Mouse (Mus musculus): ENCODE data around the gene 1700034J05Rik. TPM values are rescaled to one million over a fixed set of nuclear protein-coding genes. Genes with fewer than 3 reads are reported as not detected.

Gene 1700034J05Rik
- 0.02 TPM for polyA plus RNA-seq (2012; fragmentation: generic; extraction: Trizol)

DNA sequence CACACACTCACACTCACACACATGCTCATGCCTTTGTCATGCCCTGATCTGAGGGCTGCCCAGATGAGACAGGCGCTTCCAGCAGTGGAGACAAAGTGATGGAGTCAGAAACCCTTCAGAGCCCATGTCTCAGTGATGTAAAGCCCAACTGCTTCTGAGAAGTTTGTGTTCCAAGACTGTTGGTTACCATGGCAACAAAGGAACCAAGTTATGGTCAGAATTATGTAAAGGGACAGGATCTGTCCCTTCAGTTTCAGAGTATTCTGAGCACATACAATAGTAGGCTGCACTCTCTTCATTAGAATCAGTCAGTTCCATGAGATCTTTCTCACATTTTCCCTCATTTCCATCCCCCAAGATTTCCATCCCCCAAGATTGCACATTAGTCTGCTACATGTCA is at the start of gene 1700034J05Rik:
TSS of gene 1700034J05Rik (minus strand) at position 165 of the 400 bp plus-strand sequence.
- Histone ChIP-seq H3K36me3 (ENCODE audit: control insufficient read depth, insufficient read depth) (no peaks in the 10 kb centered on the region), H3K27me3 (ENCODE audit: control insufficient read depth, insufficient read depth, insufficient read length) (no peaks in the 10 kb centered on the region), H3K4me2 (ENCODE audit: low read depth) (peak within 1 kb of the TSS; percentile 36), H3K4me3 (no peak within 1 kb of the TSS), H3K79me2 (ENCODE audit: control insufficient read depth, insufficient read depth) (peaks cover 82% of the 10 kb centered on the region), H3ac (ENCODE audit: control insufficient read depth, insufficient read length) (no peak within 1 kb of the TSS)
- no peak for TF ChIP-seq MYOG (IDR thresholded peaks at IDR 0.05; ENCODE audit: control insufficient read depth in 1 of 3, insufficient read depth in 1 of 3, insufficient read length in 2 of 3, low read depth in 2 of 3)
- no peak for TF ChIP-seq POLR2A (IDR thresholded peaks at IDR 0.05; ENCODE audit: insufficient read length, low read depth)
- TF ChIP-seq USF1 (IDR thresholded peaks at IDR 0.05; ENCODE audit: low read depth), result no peak
- TF ChIP-seq MAX (IDR thresholded peaks at IDR 0.05; ENCODE audit: low read depth), result no peak
- no peak for TF ChIP-seq REST (IDR thresholded peaks at IDR 0.05; ENCODE audit: insufficient read depth, insufficient read length)
- no peak for TF ChIP-seq E2F4 (IDR thresholded peaks at IDR 0.05; ENCODE audit: insufficient read depth)
- no peak for TF ChIP-seq POLR2AphosphoS2 (IDR thresholded peaks at IDR 0.05; ENCODE audit: insufficient read length, low read depth)
- no peak for TF ChIP-seq SRF (IDR thresholded peaks at IDR 0.05; ENCODE audit: control insufficient read depth, insufficient read length, low read depth)
- TF ChIP-seq TCF12 (IDR thresholded peaks at IDR 0.05; ENCODE audit: insufficient read depth, poor library complexity, severe bottlenecking), result no peak
- no peak for TF ChIP-seq CEBPB (IDR thresholded peaks at IDR 0.05; ENCODE audit: insufficient read depth, poor library complexity, severe bottlenecking)
- no peak for TF ChIP-seq MYOD1 (IDR thresholded peaks at IDR 0.05; ENCODE audit: control insufficient read depth in 1 of 3, insufficient read length in 2 of 3, low read depth in 2 of 3)
- TF ChIP-seq TCF3 (IDR thresholded peaks at IDR 0.05; ENCODE audit: insufficient read length, low read depth), result no peak

DNA sequence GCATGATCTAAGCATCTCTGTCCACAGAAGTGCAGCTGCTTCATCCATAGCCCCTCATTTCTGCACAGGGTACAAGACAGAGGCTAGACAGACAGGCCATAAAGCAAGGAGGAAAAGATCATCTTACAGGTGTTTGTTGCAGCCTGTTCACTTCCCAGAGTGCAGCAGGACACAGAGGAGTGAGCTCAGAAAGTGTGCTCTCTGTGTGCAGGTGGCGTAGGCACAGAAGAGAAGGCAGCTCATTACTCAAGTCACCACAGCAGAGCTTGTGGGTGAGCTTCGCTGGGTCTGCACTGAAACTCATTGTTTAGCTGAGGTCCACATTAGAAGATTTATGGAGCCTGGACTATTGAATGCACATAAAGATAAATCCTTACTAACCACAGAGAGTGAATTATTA is 45.5 kb upstream of the 1700034J05Rik start:
- peaks cover 88% of the 10 kb centered on the region for H3K36me3 ChIP-seq (ENCODE audit: control insufficient read depth, insufficient read depth)
- H3K4me3 ChIP-seq, result no peak overlapping the region
- no peak for TF ChIP-seq SRF (IDR thresholded peaks at IDR 0.05; ENCODE audit: control insufficient read depth, insufficient read length, low read depth)
- no peak for TF ChIP-seq POLR2A (IDR thresholded peaks at IDR 0.05; ENCODE audit: insufficient read length, low read depth)
- no peak for TF ChIP-seq MAX (IDR thresholded peaks at IDR 0.05; ENCODE audit: low read depth)
- no peak for TF ChIP-seq POLR2AphosphoS2 (IDR thresholded peaks at IDR 0.05; ENCODE audit: insufficient read length, low read depth)
- TF ChIP-seq E2F4 (IDR thresholded peaks at IDR 0.05; ENCODE audit: insufficient read depth), result no peak
- no peak for TF ChIP-seq MYOD1 (IDR thresholded peaks at IDR 0.05; ENCODE audit: control insufficient read depth in 1 of 3, insufficient read length in 2 of 3, low read depth in 2 of 3)
- no peak for TF ChIP-seq TCF3 (IDR thresholded peaks at IDR 0.05; ENCODE audit: insufficient read length, low read depth)
- no peak for TF ChIP-seq USF1 (IDR thresholded peaks at IDR 0.05; ENCODE audit: low read depth)
- TF ChIP-seq REST (IDR thresholded peaks at IDR 0.05; ENCODE audit: insufficient read depth, insufficient read length), result no peak
- no peak for TF ChIP-seq CEBPB (IDR thresholded peaks at IDR 0.05; ENCODE audit: insufficient read depth, poor library complexity, severe bottlenecking)
- no peak for TF ChIP-seq TCF12 (IDR thresholded peaks at IDR 0.05; ENCODE audit: insufficient read depth, poor library complexity, severe bottlenecking)
- TF ChIP-seq MYOG (IDR thresholded peaks at IDR 0.05; ENCODE audit: control insufficient read depth in 1 of 3, insufficient read depth in 1 of 3, insufficient read length in 2 of 3, low read depth in 2 of 3), result no peak

DNA sequence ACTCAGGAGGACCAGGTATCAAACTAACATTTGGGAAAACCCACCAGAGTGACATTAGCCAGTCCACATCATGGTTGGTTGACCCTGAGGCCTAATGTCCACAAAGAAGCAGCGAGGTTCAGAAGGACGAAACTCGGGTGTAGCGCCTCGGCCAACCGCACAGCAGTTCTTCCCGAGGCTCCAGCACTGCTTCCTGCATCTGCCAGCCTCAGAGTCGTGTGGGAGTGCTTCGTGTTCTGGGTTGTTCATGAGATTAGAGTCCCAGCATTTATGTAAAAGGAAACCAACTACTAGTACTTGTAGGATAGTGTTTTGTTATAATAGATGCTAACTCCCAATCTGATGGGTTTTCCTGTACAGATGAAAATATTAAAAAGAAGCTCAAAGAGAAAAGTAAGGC is 45.1 kb upstream of the 1700034J05Rik start:
- H3K27me3 ChIP-seq (ENCODE audit: control insufficient read depth, insufficient read depth, insufficient read length), result no peaks in the 10 kb centered on the region
- H3K4me2 ChIP-seq (ENCODE audit: low read depth), result no peak overlapping the region
- peaks cover 93% of the 10 kb centered on the region for H3K36me3 ChIP-seq (ENCODE audit: control insufficient read depth, insufficient read depth)
- no peak overlapping the region for H3ac ChIP-seq (ENCODE audit: control insufficient read depth, insufficient read length)
- H3K79me2 ChIP-seq (ENCODE audit: control insufficient read depth, insufficient read depth), result no peaks in the 10 kb centered on the region
- no peak overlapping the region for H3K4me3 ChIP-seq
- TF ChIP-seq TCF3 (IDR thresholded peaks at IDR 0.05; ENCODE audit: insufficient read length, low read depth) (no peak), SRF (IDR thresholded peaks at IDR 0.05; ENCODE audit: control insufficient read depth, insufficient read length, low read depth) (no peak), MAX (IDR thresholded peaks at IDR 0.05; ENCODE audit: low read depth) (no peak), MYOD1 (IDR thresholded peaks at IDR 0.05; ENCODE audit: control insufficient read depth in 1 of 3, insufficient read length in 2 of 3, low read depth in 2 of 3) (no peak), TCF12 (IDR thresholded peaks at IDR 0.05; ENCODE audit: insufficient read depth, poor library complexity, severe bottlenecking) (no peak), POLR2AphosphoS2 (IDR thresholded peaks at IDR 0.05; ENCODE audit: insufficient read length, low read depth) (no peak), MYOG (IDR thresholded peaks at IDR 0.05; ENCODE audit: control insufficient read depth in 1 of 3, insufficient read depth in 1 of 3, insufficient read length in 2 of 3, low read depth in 2 of 3) (no peak), REST (IDR thresholded peaks at IDR 0.05; ENCODE audit: insufficient read depth, insufficient read length) (no peak), USF1 (IDR thresholded peaks at IDR 0.05; ENCODE audit: low read depth) (no peak), CEBPB (IDR thresholded peaks at IDR 0.05; ENCODE audit: insufficient read depth, poor library complexity, severe bottlenecking) (no peak), E2F4 (IDR thresholded peaks at IDR 0.05; ENCODE audit: insufficient read depth) (no peak), POLR2A (IDR thresholded peaks at IDR 0.05; ENCODE audit: insufficient read length, low read depth) (no peak)

More for the DNA sequence above, 45.5 kb upstream of the 1700034J05Rik start:
- no peaks in the 10 kb centered on the region for H3K79me2 ChIP-seq (ENCODE audit: control insufficient read depth, insufficient read depth)
- no peak overlapping the region for H3K4me2 ChIP-seq (ENCODE audit: low read depth)
- H3K27me3 ChIP-seq (ENCODE audit: control insufficient read depth, insufficient read depth, insufficient read length), result no peaks in the 10 kb centered on the region
- no peak overlapping the region for H3ac ChIP-seq (ENCODE audit: control insufficient read depth, insufficient read length)

DNA sequence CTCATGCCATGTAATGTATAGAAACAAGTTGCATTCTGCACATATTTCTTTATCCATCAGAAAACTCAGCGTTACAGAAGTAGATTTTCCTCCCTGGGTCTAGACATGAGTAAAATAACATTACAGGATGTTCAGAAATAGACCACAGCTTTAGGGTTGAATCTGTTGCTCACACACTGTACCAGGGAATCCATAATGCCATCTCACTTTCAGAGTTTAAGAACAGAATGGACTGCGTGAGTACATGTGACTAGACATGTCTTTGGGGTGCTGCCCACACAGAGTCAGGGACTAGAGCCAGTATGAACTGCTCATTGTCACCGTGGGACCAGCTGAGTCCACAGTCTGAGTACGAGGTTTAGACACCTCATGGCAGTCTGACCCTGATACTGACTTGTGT is 44.5 kb upstream of the 1700034J05Rik start:
- H3K36me3 ChIP-seq (ENCODE audit: control insufficient read depth, insufficient read depth), result peaks cover 94% of the 10 kb centered on the region
- H3ac ChIP-seq (ENCODE audit: control insufficient read depth, insufficient read length), result no peak overlapping the region
- H3K4me3 ChIP-seq, result no peak overlapping the region
- TF ChIP-seq MAX (IDR thresholded peaks at IDR 0.05; ENCODE audit: low read depth) (no peak), POLR2AphosphoS2 (IDR thresholded peaks at IDR 0.05; ENCODE audit: insufficient read length, low read depth) (no peak), SRF (IDR thresholded peaks at IDR 0.05; ENCODE audit: control insufficient read depth, insufficient read length, low read depth) (no peak), E2F4 (IDR thresholded peaks at IDR 0.05; ENCODE audit: insufficient read depth) (no peak), MYOG (IDR thresholded peaks at IDR 0.05; ENCODE audit: control insufficient read depth in 1 of 3, insufficient read depth in 1 of 3, insufficient read length in 2 of 3, low read depth in 2 of 3) (no peak)
- no peaks in the 10 kb centered on the region for H3K79me2 ChIP-seq (ENCODE audit: control insufficient read depth, insufficient read depth)
- no peaks in the 10 kb centered on the region for H3K27me3 ChIP-seq (ENCODE audit: control insufficient read depth, insufficient read depth, insufficient read length)
- no peak overlapping the region for H3K4me2 ChIP-seq (ENCODE audit: low read depth)
